Mouse (Mus musculus) liver, embryonic 16.5 days (tissue): Measurements from ENCODE around the gene Vmn2r2. TPM values are rescaled to one million over a fixed set of nuclear protein-coding genes. Genes with fewer than 3 reads are reported as not detected.

Experiments
- ATAC-seq: fragments of 200-750 bp; cut with Nextera tagmentation; 2 replicates; pipeline ENCODE4 v1.8.0; 2017; ENCODE audit warnings: low read depth, mild to moderate bottlenecking, moderate number of reproducible peaks, moderate library complexity
- H3K27ac ChIP-seq: fragments of 300-500 bp; sonication (generic); 2 replicates; pipeline ENCODE4 v1.5.1; 2014; ENCODE audit warnings: mild to moderate bottlenecking, low read length
- H3K27me3 ChIP-seq: fragments of 300-500 bp; sonication (generic); 2 replicates; pipeline ENCODE4 v1.6.1; 2014; ENCODE audit warnings: low read depth, low read length, mixed read lengths; ENCODE audit not compliant: control insufficient read depth, insufficient read depth
- H3K36me3 ChIP-seq: fragments of 300-500 bp; sonication (generic); 2 replicates; pipeline ENCODE4 v1.6.1; 2014; ENCODE audit warnings: mild to moderate bottlenecking; ENCODE audit not compliant: control insufficient read depth, insufficient read depth
- H3K4me1 ChIP-seq: fragments of 300-500 bp; sonication (generic); 2 replicates; pipeline ENCODE4 v1.6.1; 2014; ENCODE audit warnings: low read depth, low read length, mixed read lengths; ENCODE audit not compliant: control insufficient read depth
- H3K4me2 ChIP-seq: fragments of 300-500 bp; sonication (generic); 2 replicates; pipeline ENCODE4 v1.6.1; 2014; ENCODE audit warnings: low read depth, low read length, mixed read lengths
- H3K4me3 ChIP-seq: fragments of 300-500 bp; sonication (generic); 2 replicates; pipeline ENCODE4 v1.5.1; 2014; ENCODE audit warnings: low read depth, mild to moderate bottlenecking, low read length
- H3K9ac ChIP-seq: fragments of 300-500 bp; sonication (generic); 2 replicates; pipeline ENCODE4 v1.6.1; 2014; ENCODE audit warnings: low read depth, low read length
- H3K9me3 ChIP-seq: fragments of 300-500 bp; sonication (generic); replicated peaks from 2 replicates; pipeline ENCODE4 v1.6.1; 2016; ENCODE audit warnings: low read length; ENCODE audit not compliant: control insufficient read depth
- WGBS: fragments of 180-500 bp; shearing (Covaris S2); extraction: QIAGEN DNeasy Blood & Tissue Kit; methylation state at CpG from one replicate; pipeline ENCODE4 v1.1.7; 2014; ENCODE audit not compliant: insufficient replicate concordance; 5-methylcytosine and 5-hydroxymethylcytosine counted together
- polyA plus RNA-seq: library from polyadenylated mRNA; unstranded; fragments of >200 nt; fragmentation: Nextera tagmentation; extraction: Ambion mirVana; gene quantifications from 2 replicates; pipeline ENCODE4 v1.2.1, GENCODE M21; 2015

Gene Vmn2r2
- polyA plus RNA-seq = not detected in 2 replicates

- no peak within 1 kb of the TSS for H3K27ac ChIP-seq
- WGBS = 62% methylated on average over 2 of the region's 2 CpGs
- H3K9me3 ChIP-seq = no peaks in the 10 kb centered on the region
These were observed at the start of gene Vmn2r2 for GRCm38 (mm10) chr3:64141878-64142508. TSS of gene Vmn2r2 (minus strand) at chr3:64141928.

GRCm38 (mm10) chr3:64113352-64114046 is 28.2 kb downstream of the Vmn2r2 start:
- H3K9ac ChIP-seq = no peak overlapping the region
- no peak for ATAC-seq
- no peaks in the 10 kb centered on the region for H3K9me3 ChIP-seq
- 60% methylated on average over 11 of the region's 11 CpGs for WGBS
- H3K4me3 ChIP-seq = no peak overlapping the region
- H3K27me3 ChIP-seq = no peaks in the 10 kb centered on the region
- H3K4me2 ChIP-seq = no peak overlapping the region
- H3K27ac ChIP-seq = no peak overlapping the region
- H3K36me3 ChIP-seq = no peaks in the 10 kb centered on the region
- no peaks in the 10 kb centered on the region for H3K4me1 ChIP-seq

More at GRCm38 (mm10) chr3:64141878-64142508, at the start of gene Vmn2r2:
- H3K4me3 ChIP-seq = no peak within 1 kb of the TSS
- H3K36me3 ChIP-seq = no peaks in the 10 kb centered on the region
- H3K4me2 ChIP-seq = no peak within 1 kb of the TSS
- no peaks in the 10 kb centered on the region for H3K4me1 ChIP-seq
- no peak for ATAC-seq
- H3K9ac ChIP-seq = no peak within 1 kb of the TSS
- no peaks in the 10 kb centered on the region for H3K27me3 ChIP-seq

- no peaks in the 10 kb centered on the region for H3K4me1 ChIP-seq
- H3K9me3 ChIP-seq = no peaks in the 10 kb centered on the region
- H3K36me3 ChIP-seq = no peaks in the 10 kb centered on the region
- H3K27me3 ChIP-seq = no peaks in the 10 kb centered on the region
- H3K9ac ChIP-seq = no peak overlapping the region
- WGBS = 55% methylated on average over 1 of the region's 1 CpGs
- H3K27ac ChIP-seq = no peak overlapping the region
- ATAC-seq = no peak
- no peak overlapping the region for H3K4me3 ChIP-seq
- H3K4me2 ChIP-seq = no peak overlapping the region
These were observed 29.0 kb downstream of the Vmn2r2 start for GRCm38 (mm10) chr3:64112707-64113106.

GRCm38 (mm10) chr3:64081247-64081646 is 60.5 kb downstream of the Vmn2r2 start, which contains the start of gene Vmn2r1:
TSS of gene Vmn2r1 (plus strand) at chr3:64081547.
- Histone ChIP-seq H3K36me3 (no peaks in the 10 kb centered on the region), H3K27ac (no peak within 1 kb of the TSS), H3K9ac (no peak within 1 kb of the TSS), H3K9me3 (no peaks in the 10 kb centered on the region), H3K4me1 (no peaks in the 10 kb centered on the region), H3K27me3 (no peaks in the 10 kb centered on the region), H3K4me2 (no peak within 1 kb of the TSS), H3K4me3 (no peak within 1 kb of the TSS)
- ATAC-seq = no peak
- WGBS = 57% methylated on average over 4 of the region's 4 CpGs

Other genes starting within 250 kb of the Vmn2r2 start
- 0.07 and 0.13 TPM in 2 replicates for gene Plch1, start 242.5 kb downstream of the Vmn2r2 start, polyA plus RNA-seq
- gene E130311K13Rik, start 212.5 kb downstream of the Vmn2r2 start, polyA plus RNA-seq = 1.9 TPM in 2 replicates
- gene Slc33a1, start 177.2 kb downstream of the Vmn2r2 start, polyA plus RNA-seq = 12.2 and 12.5 TPM in 2 replicates
- gene Gmps, start 165.8 kb downstream of the Vmn2r2 start, polyA plus RNA-seq = 18.3 and 18.8 TPM in 2 replicates
- gene Vmn2r1, start 60.4 kb downstream of the Vmn2r2 start, polyA plus RNA-seq = not detected in 2 replicates
- not detected in 2 replicates for gene Vmn2r3, start 147.8 kb upstream of the Vmn2r2 start, polyA plus RNA-seq